Mouse (Mus musculus): Measurements from ENCODE around the gene Rusc2.

GRCm38 (mm10) chr4:43452315-43452714, 70.5 kb downstream of the Rusc2 start:
- TF ChIP-seq CTCF (IDR thresholded peaks at IDR 0.05; ENCODE audit: borderline replicate concordance, insufficient read depth, low read length) (no peak), POLR2A (IDR thresholded peaks at IDR 0.05; ENCODE audit: low read depth, low read length) (no peak)

Measured in embryonic fibroblast, embryonic 13.5 days (primary cell).